ENCODE assay signal across 8 mouse cellular contexts in genomic region chr13:44419472-44420226, GRCm38 (mm10).
DNase-seq lines count a peak whose midpoint lies in the region; ATAC-seq and TF ChIP-seq lines count a peak whose summit lies in the region.

No protein-coding gene starts in this region.

- no peak for ATAC-seq in lung, embryonic 15.5 days (ENCODE audit: borderline replicate concordance, extremely low read depth, low FRiP score, low TSS enrichment)
- peak; percentile 34; the same call in 1 of the 2 replicates for ATAC-seq in neutrophil, adult 5-6 weeks (ENCODE audit: extremely low read depth, insufficient number of reproducible peaks, low FRiP score, poor library complexity, severe bottlenecking)

- H3K27ac ChIP-seq in gastrocnemius, adult 2 months, result peak overlapping the region; percentile 56
- H3K27ac ChIP-seq in kidney, adult 2 months (ENCODE audit: insufficient read depth, low read depth, low read length), result peak overlapping the region; percentile 90
- no peak overlapping the region for H3K27ac ChIP-seq in lung, embryonic 15.5 days

- DNase-seq in gastrocnemius, adult 2 months, result peak; percentile 34
- DNase-seq in gastrocnemius, adult 8-10 months (ENCODE audit: low spot score in 2 of 2), result no peak
- peak; percentile 58 to 70 for DNase-seq in heart, adult 18-20 months
- peak; percentile 91 for DNase-seq in kidney, adult 2 months
- no peak for DNase-seq in left cerebral cortex, adult 9 months (ENCODE audit: low spot score in 2 of 2)
- no peak for DNase-seq in layer of hippocampus, postnatal 36 days

- intact Hi-C loops in gastrocnemius, adult 2 months (cut with DNase I), result no loop called here

- TF ChIP-seq CTCF in gastrocnemius, adult 2 months (IDR thresholded peaks at IDR 0.05), result no peak
- TF ChIP-seq CTCF in kidney, adult 2 months (conservative IDR thresholded peaks at IDR 0.05; ENCODE audit: insufficient read depth, insufficient read length, low read depth, low read length), result no peak

- no peak for TF ChIP-seq POLR2A in kidney, adult 2 months (IDR thresholded peaks at IDR 0.05; ENCODE audit: low read depth, low read length)

- H3K9me3 ChIP-seq in lung, embryonic 15.5 days, result no peaks in the 10 kb centered on the region

- H3K27me3 ChIP-seq in kidney, adult 2 months (replicated peaks; ENCODE audit: control insufficient read depth, insufficient read depth, low read length), result no peaks in the 10 kb centered on the region
- no peaks in the 10 kb centered on the region for H3K27me3 ChIP-seq in lung, embryonic 15.5 days

- H3K4me2 ChIP-seq in lung, embryonic 15.5 days, result peak overlapping the region; percentile 38; the same call in 1 of the 2 replicates

- H3K9ac ChIP-seq in lung, embryonic 15.5 days, result no peak overlapping the region

- H3K4me1 ChIP-seq in kidney, adult 2 months (ENCODE audit: control insufficient read depth, insufficient read depth, low read length), result peaks cover 39% of the 10 kb centered on the region
- peaks cover 24% of the 10 kb centered on the region for H3K4me1 ChIP-seq in lung, embryonic 15.5 days

- H3K36me3 ChIP-seq in kidney, adult 2 months (ENCODE audit: control insufficient read depth, insufficient read depth, low read length), result no peaks in the 10 kb centered on the region
- no peaks in the 10 kb centered on the region for H3K36me3 ChIP-seq in lung, embryonic 15.5 days

- peak overlapping the region; percentile 50 for H3K4me3 ChIP-seq in gastrocnemius, adult 2 months
- no peak overlapping the region for H3K4me3 ChIP-seq in kidney, adult 2 months (ENCODE audit: insufficient read depth, low read depth, low read length)
- no peak overlapping the region for H3K4me3 ChIP-seq in lung, embryonic 15.5 days

- WGBS in kidney, adult 2 months, result 12% methylated on average over 15 of the region's 15 CpGs
- 19% methylated on average over 13 of the region's 15 CpGs for WGBS in lung, embryonic 15.5 days

Comparison
In these comparisons a context has a peak if more than half of its experiments do, and no peak if none do; other contexts are left out.
1. DNase-seq: peak in gastrocnemius, adult 2 months (single experiment), heart, adult 18-20 months (2 of 2) and kidney, adult 2 months (single experiment); none in gastrocnemius, adult 8-10 months (0 of 2), left cerebral cortex, adult 9 months (0 of 2) and layer of hippocampus, postnatal 36 days (0 of 2).